Mouse (Mus musculus) liver, postnatal 0 days (tissue): ENCODE results near the gene Dyx1c1. TPM values are rescaled to one million over a fixed set of nuclear protein-coding genes. Genes with fewer than 3 reads are reported as not detected.

Source experiments
- ATAC-seq: fragments of 200-750 bp; cut with Nextera tagmentation; 2 replicates; pipeline ENCODE4 v1.8.0; 2017; ENCODE audit warnings: mild to moderate bottlenecking, moderate library complexity
- DNase-seq: peaks from one replicate; pipeline ENCODE4 v3.0.0-alpha.2; 2016
- H3K27ac ChIP-seq: fragments of 300-500 bp; sonication (generic); 2 replicates; pipeline ENCODE4 v1.5.1; 2014; ENCODE audit warnings: antibody characterized with exemption, moderate library complexity, mild to moderate bottlenecking, low read depth
- H3K27me3 ChIP-seq: fragments of 300-500 bp; sonication (generic); 2 replicates; pipeline ENCODE4 v1.6.1; 2014; ENCODE audit warnings: low read length, control low read depth, mixed read lengths; ENCODE audit not compliant: insufficient read depth
- H3K36me3 ChIP-seq: fragments of 300-500 bp; sonication (generic); replicated peaks from 2 replicates; pipeline ENCODE4 v1.6.1; 2014; ENCODE audit warnings: mild to moderate bottlenecking, control low read depth, low read length, moderate library complexity, mixed read lengths; ENCODE audit not compliant: insufficient read depth
- H3K4me1 ChIP-seq: fragments of 300-500 bp; sonication (generic); 2 replicates; pipeline ENCODE4 v1.6.1; 2014; ENCODE audit warnings: antibody characterized with exemption, mild to moderate bottlenecking, control low read depth; ENCODE audit not compliant: insufficient read depth
- H3K4me2 ChIP-seq: fragments of 300-500 bp; sonication (generic); 2 replicates; pipeline ENCODE4 v1.6.1; 2014; ENCODE audit warnings: low read depth, mild to moderate bottlenecking, low read length, moderate library complexity, mixed read lengths
- H3K4me3 ChIP-seq: fragments of 300-500 bp; sonication (generic); 2 replicates; pipeline ENCODE4 v1.5.1; 2014; ENCODE audit warnings: low read depth, low read length
- H3K9ac ChIP-seq: fragments of 300-500 bp; sonication (generic); replicated peaks from 2 replicates; pipeline ENCODE4 v1.6.1; 2014; ENCODE audit warnings: mild to moderate bottlenecking, moderate library complexity
- H3K9me3 ChIP-seq: fragments of 300-500 bp; sonication (generic); 2 replicates; pipeline ENCODE4 v1.6.1; 2016; ENCODE audit warnings: mild to moderate bottlenecking, control low read depth, low read length, mixed read lengths
- CTCF ChIP-seq: sonication (generic); IDR thresholded peaks from 2 replicates; pipeline ENCODE4 v1.5.1; 2016; ENCODE audit warnings: antibody characterized with exemption, low read depth
- EP300 ChIP-seq: IDR thresholded peaks from 2 replicates; pipeline ENCODE4 v1.6.1; 2016; ENCODE audit warnings: antibody characterized with exemption, low read depth, mild to moderate bottlenecking
- WGBS: fragments of 180-500 bp; shearing (Covaris S2); extraction: QIAGEN DNeasy Blood & Tissue Kit; methylation state at CpG from one replicate; pipeline ENCODE4 v1.1.7; 2014; ENCODE audit not compliant: insufficient replicate concordance; 5-methylcytosine and 5-hydroxymethylcytosine counted together
- polyA plus RNA-seq: library from polyadenylated mRNA; unstranded; fragments of >200 nt; fragmentation: Nextera tagmentation; extraction: Ambion mirVana; gene quantifications from 2 replicates; pipeline ENCODE4 v1.2.1, GENCODE M21; 2015

Dyx1c1 gene
- polyA plus RNA-seq, 1 experiment from 2014 or later = 0.19 TPM

GRCm38 (mm10) chr9:72925021-72925934 lies 33.3 kb upstream of the Dyx1c1 start, which contains the start of gene Pygo1:
Gene Pygo1, plus strand, starts transcription at chr9:72925645.
- H3K9ac ChIP-seq = peak within 1 kb of the TSS; percentile 17
- no peaks in the 10 kb centered on the region for H3K9me3 ChIP-seq
- under 1% methylated on average over 73 of the region's 108 CpGs for WGBS
- no peaks in the 10 kb centered on the region for H3K36me3 ChIP-seq
- TF ChIP-seq CTCF (no peak), EP300 (no peak)
- no peaks in the 10 kb centered on the region for H3K4me1 ChIP-seq
- H3K27me3 ChIP-seq = peaks cover 43% of the 10 kb centered on the region
- ATAC-seq (peak; percentile 65), DNase-seq (peak; percentile 29)
- H3K27ac ChIP-seq = no peak within 1 kb of the TSS
- peak within 1 kb of the TSS; percentile 53 for H3K4me3 ChIP-seq
- peak within 1 kb of the TSS; percentile 82 for H3K4me2 ChIP-seq

GRCm38 (mm10) chr9:72925935-72926258 lies 32.7 kb upstream of the Dyx1c1 start:
- TF ChIP-seq EP300 (no peak), CTCF (no peak)
- Histone ChIP-seq H3K27me3 (peaks cover 43% of the 10 kb centered on the region), H3K4me1 (no peaks in the 10 kb centered on the region), H3K9ac (peak overlapping the region; percentile 17), H3K27ac (no peak overlapping the region), H3K4me3 (peak overlapping the region; percentile 53), H3K9me3 (no peaks in the 10 kb centered on the region), H3K36me3 (no peaks in the 10 kb centered on the region), H3K4me2 (peak overlapping the region; percentile 82)
- no peak for ATAC-seq
- 7% methylated on average over 20 of the region's 20 CpGs for WGBS
- DNase-seq = no peak

GRCm38 (mm10) chr9:72931166-72931790 lies 27.3 kb upstream of the Dyx1c1 start:
- 0 out of 2 replicates have a peak, but pooled peaks cover 3% of the 10 kb centered on the region for H3K4me1 ChIP-seq
- no peak overlapping the region for H3K4me2 ChIP-seq
- no peak overlapping the region for H3K9ac ChIP-seq
- DNase-seq (no peak), ATAC-seq (no peak)
- no peak for TF ChIP-seq EP300
- TF ChIP-seq CTCF = no peak
- H3K4me3 ChIP-seq = no peak overlapping the region
- H3K36me3 ChIP-seq = no peaks in the 10 kb centered on the region
- 70% methylated on average over 13 of the region's 13 CpGs for WGBS
- H3K27ac ChIP-seq = no peak overlapping the region
- H3K9me3 ChIP-seq = no peaks in the 10 kb centered on the region
- peaks cover 18% of the 10 kb centered on the region for H3K27me3 ChIP-seq

- WGBS = 82% methylated on average over 4 of the region's 4 CpGs
- no peaks in the 10 kb centered on the region for H3K36me3 ChIP-seq
- no peak for TF ChIP-seq EP300
- no peak for TF ChIP-seq CTCF
Measured at GRCm38 (mm10) chr9:72935309-72935708, 23.3 kb upstream of the Dyx1c1 start.

GRCm38 (mm10) chr9:72936301-72936700 lies 22.3 kb upstream of the Dyx1c1 start:
- no peak for DNase-seq
- no peaks in the 10 kb centered on the region for H3K27me3 ChIP-seq
- H3K4me1 ChIP-seq = 0 out of 2 replicates have a peak, but pooled peaks cover 3% of the 10 kb centered on the region
- no peak for TF ChIP-seq EP300
- TF ChIP-seq CTCF = no peak
- no peak overlapping the region for H3K4me2 ChIP-seq
- no peaks in the 10 kb centered on the region for H3K36me3 ChIP-seq
- no peak overlapping the region for H3K9ac ChIP-seq
- no peaks in the 10 kb centered on the region for H3K9me3 ChIP-seq
- WGBS = 49% methylated on average over 2 of the region's 2 CpGs
- H3K27ac ChIP-seq = no peak overlapping the region
- peak; percentile 64; the same call in 1 of the 2 replicates for ATAC-seq
- H3K4me3 ChIP-seq = no peak overlapping the region

More at GRCm38 (mm10) chr9:72935309-72935708, 23.3 kb upstream of the Dyx1c1 start:
- Histone ChIP-seq H3K27me3 (no peaks in the 10 kb centered on the region), H3K27ac (no peak overlapping the region), H3K9ac (no peak overlapping the region), H3K9me3 (no peaks in the 10 kb centered on the region), H3K4me2 (no peak overlapping the region), H3K4me1 (0 out of 2 replicates have a peak, but pooled peaks cover 3% of the 10 kb centered on the region), H3K4me3 (no peak overlapping the region)
- ATAC-seq (no peak), DNase-seq (no peak)

GRCm38 (mm10) chr9:72943424-72943823 lies 15.2 kb upstream of the Dyx1c1 start:
- Histone ChIP-seq H3K4me3 (no peak overlapping the region), H3K4me1 (no peaks in the 10 kb centered on the region), H3K9me3 (peaks cover 4% of the 10 kb centered on the region; the same call in 1 of the 2 replicates), H3K27ac (no peak overlapping the region), H3K27me3 (no peaks in the 10 kb centered on the region), H3K9ac (no peak overlapping the region), H3K4me2 (no peak overlapping the region), H3K36me3 (no peaks in the 10 kb centered on the region)
- DNase-seq (no peak), ATAC-seq (no peak)
- TF ChIP-seq CTCF = peak; percentile 30
- TF ChIP-seq EP300 = no peak
- 60% methylated on average over 3 of the region's 3 CpGs for WGBS
